Mouse (Mus musculus) megakaryocyte progenitor cell, adult 5-6 weeks (primary cell): ENCODE measurements around the gene Olfr403. TPM values are rescaled to one million over a fixed set of nuclear protein-coding genes. Genes with fewer than 3 reads are reported as not detected.
"Not testable (repeated sequence)": the region's sequence is repeated elsewhere in the genome, so short reads cannot be mapped to it uniquely, and the experiment has no call there.

Experiments used
- ATAC-seq: replicated peaks from 2 replicates; pipeline ENCODE4 v1.8.0; 2016; ENCODE audit warnings: mild to moderate bottlenecking, moderate TSS enrichment, inconsistent platforms; ENCODE audit not compliant: poor library complexity
- total RNA-seq, 2 experiments: library from RNA; stranded (forward) in 1 of 2; stranded (reverse) in 1 of 2; fragments of 157-497, 149-512 nt in 1 of 2; fragments of 200-1000 nt in 1 of 2; gene quantifications; 2 replicates each; pipeline versions ENCODE4 v1.2.3 to v1.2.4; 2015 to 2017

Gene Olfr403
- total RNA-seq (2015) (not detected in 2 replicates), total RNA-seq (2017) (not detected in 2 replicates)

- no peak for ATAC-seq
These were observed at the start of gene Olfr403 for GRCm38 (mm10) chr11:74185949-74186348. Olfr403 (plus strand) TSS chr11:74186249.

- ATAC-seq: not testable (repeated sequence)
These were observed 46.0 kb upstream of the Olfr403 start for GRCm38 (mm10) chr11:74140001-74140400.

GRCm38 (mm10) chr11:74145866-74146265 is 40.2 kb upstream of the Olfr403 start:
- no peak for ATAC-seq

GRCm38 (mm10) chr11:74153229-74153628 is 32.8 kb upstream of the Olfr403 start, which contains the start of gene Olfr402:
Olfr402 (plus strand) TSS chr11:74153529.
- no peak for ATAC-seq

GRCm38 (mm10) chr11:74168771-74169170 is 17.3 kb upstream of the Olfr403 start:
- ATAC-seq: no peak

- ATAC-seq: no peak
These were observed 2.9 kb upstream of the Olfr403 start for GRCm38 (mm10) chr11:74183168-74183567.

GRCm38 (mm10) chr11:74183745-74184144 is 2.3 kb upstream of the Olfr403 start:
- no peak for ATAC-seq

GRCm38 (mm10) chr11:74211279-74211678 is 25.2 kb downstream of the Olfr403 start, which contains the start of gene Olfr43:
Olfr43 (minus strand) TSS chr11:74211379.
- no peak for ATAC-seq

GRCm38 (mm10) chr11:74241201-74241600 is 55.2 kb downstream of the Olfr403 start:
- no peak for ATAC-seq

Other genes with a start within 250 kb of the Olfr403 start
- gene Olfr23, start 249.6 kb upstream of the Olfr403 start, total RNA-seq (2015): not detected in 2 replicates
- not detected in 2 replicates for gene Olfr23, start 249.6 kb upstream of the Olfr403 start, total RNA-seq (2017)
- not detected in 2 replicates for gene Olfr397, start 225.4 kb upstream of the Olfr403 start, total RNA-seq (2015)
- not detected in 2 replicates for gene Olfr397, start 225.4 kb upstream of the Olfr403 start, total RNA-seq (2017)
- gene Olfr398, start 195.8 kb upstream of the Olfr403 start, total RNA-seq (2015): not detected in 2 replicates
- not detected in 2 replicates for gene Olfr398, start 195.8 kb upstream of the Olfr403 start, total RNA-seq (2017)
- not detected in 2 replicates for gene Olfr139, start 129.7 kb upstream of the Olfr403 start, total RNA-seq (2015)
- gene Olfr139, start 129.7 kb upstream of the Olfr403 start, total RNA-seq (2017): not detected in 2 replicates
- not detected in 2 replicates for gene Olfr399, start 129.6 kb upstream of the Olfr403 start, total RNA-seq (2015)
- not detected in 2 replicates for gene Olfr399, start 129.6 kb upstream of the Olfr403 start, total RNA-seq (2017)
- not detected in 2 replicates for gene Zfp616, start 116.3 kb upstream of the Olfr403 start, total RNA-seq (2015)
- gene Zfp616, start 116.3 kb upstream of the Olfr403 start, total RNA-seq (2017): not detected in 2 replicates
- gene Olfr401, start 72.5 kb upstream of the Olfr403 start, total RNA-seq (2015): not detected in 2 replicates
- gene Olfr401, start 72.5 kb upstream of the Olfr403 start, total RNA-seq (2017): not detected in 2 replicates
- not detected in 2 replicates for gene Olfr402, start 32.7 kb upstream of the Olfr403 start, total RNA-seq (2015)
- gene Olfr402, start 32.7 kb upstream of the Olfr403 start, total RNA-seq (2017): not detected in 2 replicates
- not detected in 2 replicates for gene Olfr43, start 25.1 kb downstream of the Olfr403 start, total RNA-seq (2015)
- not detected in 2 replicates for gene Olfr43, start 25.1 kb downstream of the Olfr403 start, total RNA-seq (2017)
- not detected in 2 replicates for gene Olfr406, start 73.6 kb downstream of the Olfr403 start, total RNA-seq (2015)
- gene Olfr406, start 73.6 kb downstream of the Olfr403 start, total RNA-seq (2017): not detected in 2 replicates
- gene Olfr59, start 97.5 kb downstream of the Olfr403 start, total RNA-seq (2015): not detected in 2 replicates
- not detected in 2 replicates for gene Olfr59, start 97.5 kb downstream of the Olfr403 start, total RNA-seq (2017)
- gene Olfr410, start 151.8 kb downstream of the Olfr403 start, total RNA-seq (2015): not detected in 2 replicates
- gene Olfr410, start 151.8 kb downstream of the Olfr403 start, total RNA-seq (2017): not detected in 2 replicates
- gene Olfr411, start 166.4 kb downstream of the Olfr403 start, total RNA-seq (2015): not detected in 2 replicates
- gene Olfr411, start 166.4 kb downstream of the Olfr403 start, total RNA-seq (2017): not detected in 2 replicates
- gene Olfr412, start 175.8 kb downstream of the Olfr403 start, total RNA-seq (2015): not detected in 2 replicates
- not detected in 2 replicates for gene Olfr412, start 175.8 kb downstream of the Olfr403 start, total RNA-seq (2017)